Mouse (Mus musculus) hindlimb bud, embryonic 11.5 days (tissue): Measurements from ENCODE around the gene Olfr954.

ENCODE experiments used
- DNase-seq: peaks from one replicate; pipeline ENCODE4 v3.0.0-alpha.2; 2012; ENCODE audit warnings: low read depth, low spot score; ENCODE audit errors: extremely low spot score

Olfr954 gene

GRCm38 (mm10) chr9:39456401-39456800, at the start of gene Olfr954:
Gene Olfr954 (plus strand): TSS chr9:39456701.
- no peak for DNase-seq

GRCm38 (mm10) chr9:39427048-39427447, 29.5 kb upstream of the Olfr954 start, which contains the start of gene Olfr952:
Gene Olfr952 (minus strand): TSS chr9:39427148.
- DNase-seq, result no peak

- no peak for DNase-seq
These were observed 15.3 kb downstream of the Olfr954 start, which contains the start of gene Olfr955 for GRCm38 (mm10) chr9:39471844-39472243. Gene Olfr955 (minus strand): TSS chr9:39471944.

- no peak for DNase-seq
These were observed 37.4 kb downstream of the Olfr954 start, which contains the start of gene Olfr44 for GRCm38 (mm10) chr9:39493895-39494294. Gene Olfr44 (minus strand): TSS chr9:39493995.

- DNase-seq, result no peak
These were observed 52.5 kb downstream of the Olfr954 start for GRCm38 (mm10) chr9:39508998-39509397.

GRCm38 (mm10) chr9:39509412-39509811, 52.9 kb downstream of the Olfr954 start:
- DNase-seq, result no peak
